Mouse (Mus musculus) Patski (cell line): ENCODE data around the gene Taar4. TPM values are rescaled to one million over a fixed set of nuclear protein-coding genes. Genes with fewer than 3 reads are reported as not detected.
A peak's percentile ranks its signal among the peaks of the same experiment; 100 is the strongest.

Experiments
- ATAC-seq: fragments of 100-300 bp; one replicate; pipeline ENCODE4 v1.8.0; 2021
- CTCF ChIA-PET: fragments of 350-600 bp; sonication (Branson Sonifier 250); formaldehyde crosslinking; loops from one replicate; lab custom pipeline; 2022; ENCODE audit warnings: inconsistent platforms; lab: Charles Lee
- POLR2A ChIA-PET: fragments of 350-600 bp; sonication (Branson Sonifier 250); formaldehyde crosslinking; loops from one replicate; lab custom pipeline; 2022; ENCODE audit warnings: antibody characterized with exemption, inconsistent platforms; lab: Charles Lee
- DNase-seq: peaks from one replicate; pipeline ENCODE4 v3.0.0-alpha.2; 2011; ENCODE audit warnings: low read depth, low spot score
- H3K27me3 ChIP-seq: fragments of 371-371 bp; one replicate; pipeline ENCODE4 v1.5.1; 2021
- CTCF ChIP-seq: fragments of 100-300 bp; IDR thresholded peaks from one replicate; pipeline ENCODE4 v1.5.1; 2021
- in situ Hi-C: fragments of 300-500 bp; cut with MboI; formaldehyde crosslinking; loops from 3 replicates; pipeline ENCODE4 v1.11.1; 2018; ENCODE audit warnings: low pct_unique_long_range_greater_than_20kb, mixed read lengths
- polyA plus RNA-seq: library from polyadenylated mRNA; unstranded; gene quantifications from one replicate; pipeline ENCODE4 v1.2.3, GENCODE M21; 2021

Taar4 gene
- not detected for polyA plus RNA-seq

- in situ Hi-C loops: loop anchor here (25.0 kb wide), 1 partner anchor 327 kb away; no protein-coding TSS in a partner anchor
- no peak for DNase-seq
- CTCF ChIA-PET: no interaction called here
- no peak for TF ChIP-seq CTCF
- POLR2A ChIA-PET: no interaction called here
- no peak for ATAC-seq
- H3K27me3 ChIP-seq: peaks cover 17% of the 10 kb centered on the region
Measured at GRCm38 (mm10) chr10:23960444-23960915, at the start of gene Taar4. Gene Taar4, plus strand, starts transcription at chr10:23960494.

- ChIA-PET POLR2A (no interaction called here), CTCF (no interaction called here)
- ATAC-seq: no peak
- H3K27me3 ChIP-seq: peaks cover 23% of the 10 kb centered on the region
- no peak for DNase-seq
- in situ Hi-C loops: no loop called here
- TF ChIP-seq CTCF: no peak
Measured at GRCm38 (mm10) chr10:23920056-23920455, 40.2 kb upstream of the Taar4 start, which contains the start of gene Taar1. Gene Taar1, plus strand, starts transcription at chr10:23920356.

DNA sequence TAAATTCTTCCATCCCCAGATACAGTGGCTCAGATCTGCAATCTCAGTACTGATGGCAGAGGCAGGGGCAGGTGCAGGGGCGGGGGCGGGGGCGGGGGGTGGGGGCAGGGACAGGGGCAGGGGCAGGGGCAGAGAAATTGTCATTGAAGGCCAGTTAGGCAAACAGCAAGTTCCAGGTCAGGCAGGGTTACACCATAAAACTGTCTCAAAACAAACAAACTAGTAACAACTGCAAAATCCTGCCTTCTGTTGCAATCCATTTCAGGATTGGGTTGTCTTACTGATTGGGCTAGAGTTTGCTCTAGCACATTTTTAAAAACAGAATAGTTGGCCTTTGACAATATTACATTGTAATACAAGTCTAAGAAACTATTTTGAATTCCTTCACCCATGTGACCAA lies 37.8 kb upstream of the Taar4 start:
- ChIA-PET POLR2A (no interaction called here), CTCF (no interaction called here)
- ATAC-seq: no peak
- H3K27me3 ChIP-seq: peaks cover 34% of the 10 kb centered on the region
- DNase-seq: no peak
- TF ChIP-seq CTCF: no peak
- in situ Hi-C loops: no loop called here

DNA sequence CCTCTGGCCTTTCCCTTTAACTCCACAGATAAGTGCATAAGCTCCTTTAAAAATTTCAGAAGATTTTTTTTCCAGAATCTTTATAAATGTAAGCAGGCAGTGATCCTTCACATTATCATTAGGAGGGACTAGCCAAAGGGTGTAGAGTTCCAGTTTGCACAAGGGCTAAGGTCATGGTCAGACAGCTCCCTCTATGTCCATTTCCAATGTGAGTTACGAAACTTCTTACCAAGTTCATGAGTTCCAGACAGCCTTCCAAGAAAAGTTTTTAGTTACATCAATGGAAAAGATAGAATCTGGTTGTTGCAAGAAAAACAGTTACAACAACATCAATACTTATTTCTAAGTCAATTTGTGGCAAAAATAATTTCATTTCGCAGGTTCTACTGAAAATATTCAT lies 36.4 kb upstream of the Taar4 start:
- peaks cover 34% of the 10 kb centered on the region for H3K27me3 ChIP-seq
- ChIA-PET POLR2A (no interaction called here), CTCF (no interaction called here)
- ATAC-seq (no peak), DNase-seq (no peak)
- in situ Hi-C loops: no loop called here
- TF ChIP-seq CTCF: no peak

DNA sequence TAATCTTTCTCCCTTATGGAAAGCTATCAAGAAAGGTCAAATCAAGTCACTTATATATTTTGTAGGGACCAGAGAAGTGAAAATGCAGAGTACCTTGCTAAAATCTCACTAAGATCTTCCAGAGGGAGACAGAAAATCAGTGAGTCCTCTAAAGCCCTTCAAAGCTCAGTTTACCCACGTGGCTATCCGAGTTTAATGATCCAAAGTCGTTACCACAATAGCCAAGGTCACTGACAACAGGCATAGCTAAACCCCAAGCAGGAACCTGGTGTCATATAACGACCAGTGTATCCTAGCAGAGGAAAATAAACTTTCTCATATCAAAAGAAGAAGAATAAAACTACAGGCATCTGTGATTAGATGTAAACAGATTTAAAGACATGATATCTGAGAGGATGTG lies 22.7 kb upstream of the Taar4 start:
- DNase-seq (no peak), ATAC-seq (no peak)
- ChIA-PET POLR2A (no interaction called here), CTCF (no interaction called here)
- H3K27me3 ChIP-seq: peaks cover 32% of the 10 kb centered on the region
- in situ Hi-C loops: no loop called here
- no peak for TF ChIP-seq CTCF

- H3K27me3 ChIP-seq: peaks cover 27% of the 10 kb centered on the region
- POLR2A ChIA-PET: no interaction called here
- DNase-seq (no peak), ATAC-seq (no peak)
- CTCF ChIA-PET: no interaction called here
- no peak for TF ChIP-seq CTCF
- in situ Hi-C loops: no loop called here
Measured at GRCm38 (mm10) chr10:23938312-23938711, 22.0 kb upstream of the Taar4 start, which contains the start of gene Taar2. Gene Taar2, plus strand, starts transcription at chr10:23938572.

DNA sequence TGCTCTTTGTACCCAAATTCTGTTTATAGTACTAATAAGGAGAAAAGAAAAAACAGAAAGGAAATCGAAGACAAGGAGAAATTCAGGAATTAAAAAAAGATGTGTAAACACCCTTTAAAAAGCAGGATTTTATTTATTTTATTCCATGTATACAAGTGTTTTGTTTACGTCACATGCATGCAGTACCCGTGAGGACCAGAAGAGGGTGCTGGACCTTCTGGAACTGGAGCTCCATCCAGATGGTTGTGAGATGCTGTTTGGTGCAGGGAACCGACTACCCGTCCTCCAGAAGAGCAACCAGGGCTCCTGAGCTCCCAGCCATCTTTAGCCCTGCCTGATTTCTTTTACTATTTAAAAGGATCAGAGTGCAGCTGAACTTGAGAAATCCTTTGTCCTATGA lies 17.8 kb upstream of the Taar4 start:
- ATAC-seq (no peak), DNase-seq (no peak)
- peak; percentile 61 for TF ChIP-seq CTCF
- in situ Hi-C loops: no loop called here
- ChIA-PET POLR2A (no interaction called here), CTCF (no interaction called here)
- peaks cover 27% of the 10 kb centered on the region for H3K27me3 ChIP-seq

DNA sequence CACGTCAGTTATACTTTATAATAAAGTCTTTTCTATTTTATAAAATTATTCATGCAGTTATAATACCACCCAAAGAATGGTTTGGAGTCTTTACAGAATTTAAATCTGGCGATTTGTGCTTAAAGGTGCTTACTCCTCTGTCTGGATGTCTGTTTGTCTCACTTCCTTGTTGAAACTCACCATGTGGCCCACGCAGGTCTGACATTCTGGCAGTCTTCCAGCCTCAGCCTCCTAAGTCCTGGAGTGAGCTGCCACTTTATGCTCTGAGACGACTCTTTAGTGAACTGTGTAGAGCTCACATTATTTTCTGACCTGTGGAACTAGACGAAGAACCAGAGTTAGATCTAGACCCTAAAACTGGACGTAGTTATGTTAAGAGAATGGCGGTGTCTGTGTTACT lies 12.3 kb upstream of the Taar4 start:
- no peak for TF ChIP-seq CTCF
- POLR2A ChIA-PET: no interaction called here
- peaks cover 15% of the 10 kb centered on the region for H3K27me3 ChIP-seq
- no peak for ATAC-seq
- DNase-seq: no peak
- in situ Hi-C loops: no loop called here
- CTCF ChIA-PET: no interaction called here

- H3K27me3 ChIP-seq: peaks cover 11% of the 10 kb centered on the region
- ATAC-seq: no peak
- ChIA-PET CTCF (no interaction called here), POLR2A (interaction anchor here (0.6 kb wide), 1 partner anchor 276 kb away, joined by 4 read pairs; no protein-coding TSS in a partner anchor)
- DNase-seq: no peak
- TF ChIP-seq CTCF: no peak
- in situ Hi-C loops: loop anchor here (25.0 kb wide), 1 partner anchor 338 kb away; no protein-coding TSS in a partner anchor
Measured at GRCm38 (mm10) chr10:23949508-23950005, 10.7 kb upstream of the Taar4 start, which contains the start of gene Taar3. Gene Taar3, plus strand, starts transcription at chr10:23949558.

- ATAC-seq (no peak), DNase-seq (no peak)
- CTCF ChIA-PET: no interaction called here
- peaks cover 11% of the 10 kb centered on the region for H3K27me3 ChIP-seq
- POLR2A ChIA-PET: no interaction called here
- in situ Hi-C loops: loop anchor here (25.0 kb wide), 1 partner anchor 336 kb away; no protein-coding TSS in a partner anchor
- no peak for TF ChIP-seq CTCF
Measured at GRCm38 (mm10) chr10:23951714-23952113, 8.6 kb upstream of the Taar4 start.

- ChIA-PET POLR2A (no interaction called here), CTCF (no interaction called here)
- DNase-seq (no peak), ATAC-seq (no peak)
- in situ Hi-C loops: loop anchor here (25.0 kb wide), 1 partner anchor 328 kb away; no protein-coding TSS in a partner anchor
- H3K27me3 ChIP-seq: peaks cover 17% of the 10 kb centered on the region
- no peak for TF ChIP-seq CTCF
Measured at GRCm38 (mm10) chr10:23959071-23959470, 1.2 kb upstream of the Taar4 start.
